Mouse (Mus musculus) liver, embryonic 12.5 days (tissue): Measurements from ENCODE around the gene Gm42669. TPM values are rescaled to one million over a fixed set of nuclear protein-coding genes. Genes with fewer than 3 reads are reported as not detected.
A peak's percentile ranks its signal among the peaks of the same experiment; 100 is the strongest.

Experiments used
- ATAC-seq: fragments of 200-750 bp; cut with Nextera tagmentation; 2 replicates; pipeline ENCODE4 v1.8.0; 2017; ENCODE audit warnings: moderate number of reproducible peaks, mild to moderate bottlenecking, moderate library complexity
- H3K27ac ChIP-seq: fragments of 300-500 bp; sonication (generic); 2 replicates; pipeline ENCODE4 v1.5.1; 2016; ENCODE audit warnings: mild to moderate bottlenecking
- H3K27me3 ChIP-seq: fragments of 300-500 bp; sonication (generic); replicated peaks from 2 replicates; pipeline ENCODE4 v1.6.1; 2016; ENCODE audit warnings: mild to moderate bottlenecking, moderate library complexity
- H3K36me3 ChIP-seq: fragments of 300-500 bp; sonication (generic); 2 replicates; pipeline ENCODE4 v1.6.1; 2016; ENCODE audit warnings: mild to moderate bottlenecking, moderate library complexity
- H3K4me1 ChIP-seq: fragments of 300-500 bp; sonication (generic); 2 replicates; pipeline ENCODE4 v1.6.1; 2016
- H3K4me2 ChIP-seq: fragments of 300-500 bp; sonication (generic); 2 replicates; pipeline ENCODE4 v1.6.1; 2016; ENCODE audit warnings: mild to moderate bottlenecking, moderate library complexity
- H3K4me3 ChIP-seq: fragments of 300-500 bp; sonication (generic); 2 replicates; pipeline ENCODE4 v1.5.1; 2016; ENCODE audit warnings: mild to moderate bottlenecking, moderate library complexity
- H3K9ac ChIP-seq: fragments of 300-500 bp; sonication (generic); 2 replicates; pipeline ENCODE4 v1.6.1; 2016; ENCODE audit warnings: mild to moderate bottlenecking, moderate library complexity
- H3K9me3 ChIP-seq: fragments of 300-500 bp; sonication (generic); replicated peaks from 2 replicates; pipeline ENCODE4 v1.6.1; 2016; ENCODE audit warnings: mild to moderate bottlenecking, moderate library complexity
- WGBS: fragments of 180-500 bp; shearing (Covaris S2); methylation state at CpG from one replicate; pipeline ENCODE4 v1.1.7; 2016; ENCODE audit not compliant: insufficient replicate concordance; 5-methylcytosine and 5-hydroxymethylcytosine counted together
- polyA plus RNA-seq: library from polyadenylated mRNA; unstranded; fragments of >200 nt; fragmentation: Nextera tagmentation; extraction: Ambion mirVana; gene quantifications from 2 replicates; pipeline ENCODE4 v1.2.1, GENCODE M21; 2016

Gm42669 gene
- polyA plus RNA-seq, 1 experiment from 2014 or later: not detected

GRCm38 (mm10) chr5:107598380-107598779, 91.0 kb downstream of the Gm42669 start:
- no peaks in the 10 kb centered on the region for H3K9me3 ChIP-seq
- peak overlapping the region; percentile 90 for H3K4me2 ChIP-seq
- H3K27ac ChIP-seq: peak overlapping the region; percentile 81; the same call in 1 of the 2 replicates
- peak overlapping the region; percentile 83 for H3K9ac ChIP-seq
- no peak for ATAC-seq
- no peaks in the 10 kb centered on the region for H3K27me3 ChIP-seq
- H3K36me3 ChIP-seq: peaks cover 20% of the 10 kb centered on the region
- WGBS: 17% methylated on average over 4 of the region's 4 CpGs
- peaks cover 12% of the 10 kb centered on the region for H3K4me1 ChIP-seq
- H3K4me3 ChIP-seq: peak overlapping the region; percentile 77

GRCm38 (mm10) chr5:107611224-107611623, 103.8 kb downstream of the Gm42669 start:
- no peaks in the 10 kb centered on the region for H3K27me3 ChIP-seq
- no peak overlapping the region for H3K27ac ChIP-seq
- H3K36me3 ChIP-seq: peaks cover 22% of the 10 kb centered on the region
- no peak overlapping the region for H3K9ac ChIP-seq
- H3K4me3 ChIP-seq: no peak overlapping the region
- H3K4me2 ChIP-seq: no peak overlapping the region
- no peak for ATAC-seq
- 4% methylated on average over 2 of the region's 2 CpGs for WGBS
- 0 out of 2 replicates have a peak, but pooled peaks cover 3% of the 10 kb centered on the region for H3K4me1 ChIP-seq
- H3K9me3 ChIP-seq: no peaks in the 10 kb centered on the region

GRCm38 (mm10) chr5:107617986-107618385, 110.6 kb downstream of the Gm42669 start:
- 76% methylated on average over 6 of the region's 6 CpGs for WGBS
- Histone ChIP-seq H3K36me3 (peaks cover 49% of the 10 kb centered on the region), H3K9ac (no peak overlapping the region)

GRCm38 (mm10) chr5:107621327-107621726, 113.9 kb downstream of the Gm42669 start:
- Histone ChIP-seq H3K36me3 (peaks cover 45% of the 10 kb centered on the region), H3K9me3 (no peaks in the 10 kb centered on the region), H3K4me1 (peaks cover 9% of the 10 kb centered on the region; the same call in 1 of the 2 replicates), H3K4me3 (no peak overlapping the region), H3K9ac (no peak overlapping the region), H3K4me2 (no peak overlapping the region), H3K27me3 (no peaks in the 10 kb centered on the region), H3K27ac (no peak overlapping the region)
- 54% methylated on average over 3 of the region's 3 CpGs for WGBS
- ATAC-seq: peak; percentile 69; the same call in 1 of the 2 replicates

More at GRCm38 (mm10) chr5:107617986-107618385, 110.6 kb downstream of the Gm42669 start:
- ATAC-seq: no peak
- Histone ChIP-seq H3K4me1 (peaks cover 12% of the 10 kb centered on the region; the same call in 1 of the 2 replicates), H3K27me3 (no peaks in the 10 kb centered on the region), H3K4me2 (no peak overlapping the region), H3K4me3 (no peak overlapping the region), H3K27ac (no peak overlapping the region), H3K9me3 (no peaks in the 10 kb centered on the region)

Other genes starting within 250 kb of the Gm42669 start
- 18.4 and 19.2 TPM in 2 replicates for gene Tgfbr3, start 218.0 kb upstream of the Gm42669 start, polyA plus RNA-seq
- gene Brdt, start 176.5 kb upstream of the Gm42669 start, polyA plus RNA-seq: 0.20 and 0.24 TPM in 2 replicates
- 0.10 TPM in 1 of 2 replicates, not detected in the other for gene Ephx4, start 104.9 kb upstream of the Gm42669 start, polyA plus RNA-seq
- not detected in 2 replicates for gene Lpcat2b, start 76.1 kb upstream of the Gm42669 start, polyA plus RNA-seq
- 1.8 TPM in 2 replicates for gene Btbd8, start 69.6 kb upstream of the Gm42669 start, polyA plus RNA-seq
- 0.17 TPM in 2 replicates for gene 1700028K03Rik, start 27.1 kb downstream of the Gm42669 start, polyA plus RNA-seq
- gene Rpap2, start 89.8 kb downstream of the Gm42669 start, polyA plus RNA-seq: 9.1 and 10.6 TPM in 2 replicates
- 10.3 and 12.2 TPM in 2 replicates for gene Glmn, start 90.3 kb downstream of the Gm42669 start, polyA plus RNA-seq
- gene Gfi1, start 218.4 kb downstream of the Gm42669 start, polyA plus RNA-seq: 0.74 and 1.0 TPM in 2 replicates